Mouse (Mus musculus) kidney, adult 11 months (tissue): ENCODE data around the gene Slc17a5.

Experiments
- DNase-seq: peaks from one replicate; pipeline ENCODE4 v3.0.0; 2022

Gene Slc17a5

DNA sequence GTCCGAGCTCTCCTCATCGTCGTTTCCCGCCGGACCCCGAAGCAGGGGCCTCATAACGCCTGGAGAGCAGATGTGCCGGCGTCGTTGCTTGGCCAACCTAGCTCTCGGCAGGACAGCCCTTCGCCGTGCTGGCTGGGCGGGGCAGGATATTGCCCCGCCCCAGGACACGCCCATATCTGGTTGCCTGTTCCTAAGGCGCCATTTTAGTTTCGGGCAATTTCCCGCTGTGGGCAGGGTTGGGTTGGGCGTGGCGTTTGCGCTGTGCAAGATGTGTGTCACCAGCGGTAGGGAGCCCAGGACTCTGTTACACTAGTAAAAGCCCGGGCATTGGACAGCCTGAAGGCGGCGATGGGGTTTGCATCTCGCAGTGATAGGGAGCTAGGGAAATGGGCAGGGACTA lies at the start of gene Slc17a5:
Slc17a5 (minus strand) TSS at position 128 of the 400 bp plus-strand sequence.
- peak; percentile 92 for DNase-seq

DNA sequence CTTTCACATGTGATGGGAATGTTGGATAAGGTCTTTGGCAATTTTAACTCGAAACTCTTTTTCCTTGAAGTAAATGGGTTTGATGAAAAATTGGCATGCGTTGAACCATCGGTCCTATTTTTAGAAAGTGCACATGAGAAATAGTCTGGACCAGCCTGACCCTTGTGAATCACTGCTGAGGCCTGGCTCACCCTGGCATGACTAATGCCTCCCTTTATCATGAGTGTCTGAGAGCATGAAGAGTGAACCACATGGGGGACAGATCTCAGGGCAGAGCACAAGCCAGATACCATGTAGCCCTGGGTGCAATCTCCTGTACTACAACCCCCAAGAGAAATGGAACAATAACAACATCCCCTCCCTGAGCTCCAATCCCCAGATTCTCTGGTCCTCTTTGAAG lies 46.1 kb upstream of the Slc17a5 start:
- no peak for DNase-seq

DNA sequence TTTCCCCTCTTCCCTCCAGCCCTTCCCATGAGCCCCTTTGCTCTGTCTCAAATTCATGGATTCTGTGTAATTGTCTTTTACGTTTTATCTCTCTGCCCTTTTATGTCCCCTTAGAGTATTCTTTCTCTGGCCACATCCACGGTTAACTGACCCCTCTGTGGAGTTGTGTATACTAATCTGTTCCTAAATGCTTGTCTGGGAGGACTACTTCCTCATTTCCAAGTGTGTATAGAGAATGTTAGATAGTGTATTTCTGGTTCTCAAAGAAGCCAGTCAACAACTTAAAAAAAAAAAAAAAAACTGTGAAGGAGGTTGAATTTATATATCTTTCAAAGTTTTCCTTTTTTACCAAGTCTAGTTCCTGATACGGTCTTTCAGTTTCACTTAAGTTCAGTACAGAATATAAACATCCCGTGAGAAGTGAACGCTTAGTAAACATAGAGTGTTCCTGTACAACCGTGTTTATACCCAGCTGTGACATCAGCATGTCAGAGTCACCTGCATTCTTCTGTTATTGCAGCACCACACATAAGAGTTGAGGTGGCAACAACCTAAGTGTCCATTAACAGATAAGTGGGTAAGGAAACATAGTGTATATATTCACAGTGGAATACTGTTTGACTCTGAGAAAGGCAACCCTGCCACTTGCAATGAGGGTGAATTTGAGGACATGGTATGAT lies 44.1 kb upstream of the Slc17a5 start:
- no peak for DNase-seq

- no peak for DNase-seq
Measured at GRCm38 (mm10) chr9:78629991-78630390, 42.1 kb upstream of the Slc17a5 start.

GRCm38 (mm10) chr9:78623301-78623747 lies 35.5 kb upstream of the Slc17a5 start:
- no peak for DNase-seq

- no peak for DNase-seq
Measured at GRCm38 (mm10) chr9:78619285-78619684, 31.4 kb upstream of the Slc17a5 start.

DNA sequence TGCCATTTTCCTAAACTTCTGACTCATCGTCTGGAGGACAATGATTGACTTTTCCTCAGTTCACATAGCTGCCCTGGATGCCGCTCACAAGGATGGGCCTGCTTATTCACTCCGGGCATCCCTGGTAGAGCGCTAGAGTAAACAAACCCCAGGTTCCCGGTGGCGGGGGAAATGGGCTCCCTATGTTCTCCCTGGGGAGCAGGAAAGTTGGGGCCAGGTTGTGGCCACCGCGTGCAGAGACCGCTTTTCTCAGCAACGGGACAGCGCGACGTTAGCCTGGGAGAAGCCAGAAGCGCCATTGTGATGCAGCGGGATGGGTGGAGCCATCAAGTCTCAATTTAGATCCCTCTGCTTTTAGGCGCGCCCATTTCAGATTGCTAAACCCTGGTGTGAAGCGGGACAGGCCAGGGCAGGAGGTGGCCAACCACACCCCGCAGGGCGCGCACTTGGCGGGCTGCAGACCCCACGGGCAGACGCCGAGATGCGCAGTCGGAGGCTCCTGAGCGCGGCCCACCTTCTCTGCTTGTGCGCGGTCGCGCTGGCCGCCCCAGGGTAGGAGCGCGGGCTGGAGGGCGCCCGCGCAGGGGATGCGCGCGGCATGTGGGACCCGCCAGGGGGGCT lies 27.7 kb upstream of the Slc17a5 start, which contains the start of gene Cd109:
Cd109 (plus strand) TSS at position 146 of the 621 bp plus-strand sequence.
- DNase-seq = no peak

DNA sequence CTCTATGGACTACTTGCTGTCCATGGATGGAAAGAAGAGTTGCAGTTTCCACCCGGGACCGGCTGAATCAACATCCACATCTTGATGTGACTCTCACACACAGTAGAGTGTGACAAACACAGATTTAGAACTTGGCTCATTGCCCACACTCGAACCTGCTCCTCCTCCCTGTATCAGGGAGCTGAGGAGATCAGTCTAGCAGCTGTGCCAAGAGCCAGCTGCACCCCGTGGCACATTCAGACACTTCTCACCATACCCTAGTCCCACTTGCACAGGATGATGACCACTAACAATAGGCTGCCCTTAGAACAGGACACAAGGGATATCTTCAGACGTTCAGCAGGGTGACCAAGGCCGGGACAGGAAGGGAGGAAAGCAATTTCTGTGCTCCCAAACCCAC lies 26.4 kb upstream of the Slc17a5 start:
- DNase-seq = no peak

DNA sequence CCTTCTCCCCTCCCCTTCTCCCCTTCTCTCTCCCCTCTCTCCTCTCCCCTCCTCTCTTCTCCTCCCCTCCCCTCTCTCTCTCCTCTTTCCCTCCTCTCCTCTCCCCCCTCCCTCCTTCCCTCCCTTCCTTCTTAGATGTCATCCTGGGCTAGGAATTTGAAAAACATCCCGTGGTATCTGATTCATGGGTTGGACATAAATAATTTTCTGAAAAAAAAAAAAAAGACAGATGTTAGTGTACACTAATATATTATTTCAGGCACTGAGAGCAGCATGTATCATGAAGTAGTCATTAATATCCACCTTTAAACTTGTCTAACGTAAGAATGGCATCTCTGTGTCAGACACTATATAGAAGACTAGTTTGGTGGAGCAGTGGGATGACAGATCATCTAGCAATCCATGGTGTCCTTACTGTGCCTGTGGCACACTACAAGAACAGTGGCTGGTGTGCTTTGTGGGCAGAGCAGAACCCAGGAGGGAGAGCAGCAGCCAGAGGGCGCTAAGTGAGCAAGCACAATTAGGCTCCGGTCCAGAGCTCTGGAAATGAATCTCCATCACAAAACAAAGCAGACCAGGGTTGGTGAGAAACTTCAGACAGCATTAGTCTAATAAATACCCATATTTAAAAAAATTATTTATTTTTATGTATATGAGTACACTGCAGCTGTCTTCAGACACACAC lies 13.3 kb upstream of the Slc17a5 start:
- no peak for DNase-seq

DNA sequence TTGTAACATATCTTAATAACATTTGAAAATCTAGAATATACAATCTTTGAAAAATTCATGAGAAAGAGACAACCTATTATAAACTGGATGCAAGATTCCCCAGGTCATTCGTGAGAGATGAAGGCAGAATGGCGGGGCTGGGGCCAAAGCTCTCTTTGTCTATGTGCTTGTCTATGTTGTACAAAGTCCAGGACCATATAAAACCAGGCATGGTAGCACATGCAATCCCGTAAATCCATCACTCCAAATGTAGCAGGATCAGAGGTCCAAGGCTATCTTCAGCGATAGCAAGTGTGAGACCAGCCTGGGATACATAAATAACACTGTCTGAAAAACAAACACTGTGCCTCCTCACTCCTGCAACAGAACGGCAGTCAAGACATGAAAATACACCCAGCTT lies 12.1 kb upstream of the Slc17a5 start:
- no peak for DNase-seq

DNA sequence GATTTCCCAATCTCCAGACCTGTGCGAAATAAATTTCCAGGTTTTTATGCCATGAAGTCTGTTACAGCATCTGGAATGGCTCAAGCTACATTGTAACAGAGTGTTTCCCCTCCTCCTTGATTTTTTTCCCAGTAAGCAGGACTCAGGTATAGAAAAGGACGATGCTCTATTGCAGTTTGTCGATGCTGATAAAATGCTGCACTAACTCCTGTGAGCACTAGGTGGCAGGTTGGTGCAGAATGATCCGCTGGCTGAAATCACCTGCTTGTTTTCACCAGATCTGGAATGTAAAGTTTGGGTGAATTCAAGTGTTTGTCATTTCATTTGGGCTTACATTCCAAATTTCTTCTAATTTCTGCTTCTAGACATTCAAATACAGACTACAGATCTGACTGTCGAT lies 9.0 kb upstream of the Slc17a5 start:
- DNase-seq = no peak

DNA sequence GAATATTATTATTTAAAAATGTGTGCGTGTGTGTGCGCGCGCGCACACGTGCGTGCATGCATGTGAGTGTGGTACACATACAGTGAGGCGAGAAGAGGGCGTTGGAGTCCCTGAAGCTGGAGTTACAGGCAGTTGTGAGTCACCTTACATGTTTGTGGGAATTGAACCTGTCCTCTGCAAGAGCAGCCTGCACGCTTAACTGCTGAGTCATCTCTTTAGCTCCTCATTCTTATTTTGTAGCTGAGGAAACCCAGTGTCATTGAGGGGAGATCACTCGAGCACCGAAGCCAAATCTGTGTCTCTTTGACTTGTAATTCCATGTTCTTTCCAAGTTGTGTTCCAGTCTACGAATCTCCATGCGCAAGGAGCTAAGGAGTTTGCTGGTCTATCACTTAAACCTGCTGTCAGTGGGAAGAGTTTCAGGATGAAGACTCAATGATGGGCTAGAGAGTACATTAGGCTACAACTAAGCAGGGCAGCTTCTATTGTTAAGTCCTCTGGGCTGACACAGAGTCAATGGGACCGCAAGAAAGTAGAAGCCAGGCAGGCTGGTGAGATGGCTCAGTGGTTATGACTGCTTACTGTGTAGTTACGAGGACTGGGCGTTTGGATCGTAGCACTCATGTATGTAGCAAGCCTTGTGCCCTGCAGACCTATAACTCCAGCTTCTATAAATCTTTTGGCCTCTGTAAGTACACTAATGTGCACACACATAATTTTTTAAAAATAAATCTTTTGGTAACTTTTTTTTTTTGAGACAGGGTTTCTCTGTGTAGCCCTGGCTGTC lies 8.1 kb upstream of the Slc17a5 start:
- DNase-seq = no peak

DNA sequence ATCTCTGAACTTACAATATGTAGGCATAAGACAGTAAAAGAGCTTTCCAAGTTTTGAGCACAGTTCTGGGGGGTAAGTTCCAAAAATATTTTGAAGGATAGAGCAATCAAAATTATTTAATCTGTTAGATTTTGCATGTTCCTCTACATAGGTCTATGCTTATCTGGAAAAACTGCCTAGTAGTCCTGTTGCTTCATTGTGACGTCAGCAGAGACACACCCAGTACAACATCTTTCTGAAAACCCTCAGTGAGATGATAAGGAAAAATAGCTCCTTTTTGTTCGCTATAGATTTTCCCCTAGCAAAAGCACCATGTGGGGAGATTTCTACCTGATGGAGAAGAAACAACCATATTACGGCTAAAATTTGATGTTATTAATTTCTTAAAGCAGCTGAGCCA lies 7.4 kb upstream of the Slc17a5 start:
- DNase-seq = no peak

GRCm38 (mm10) chr9:78590471-78590870 lies 2.6 kb upstream of the Slc17a5 start:
- no peak for DNase-seq

- no peak for DNase-seq
Measured at GRCm38 (mm10) chr9:78588411-78589033, 681 bp upstream of the Slc17a5 start.

DNA sequence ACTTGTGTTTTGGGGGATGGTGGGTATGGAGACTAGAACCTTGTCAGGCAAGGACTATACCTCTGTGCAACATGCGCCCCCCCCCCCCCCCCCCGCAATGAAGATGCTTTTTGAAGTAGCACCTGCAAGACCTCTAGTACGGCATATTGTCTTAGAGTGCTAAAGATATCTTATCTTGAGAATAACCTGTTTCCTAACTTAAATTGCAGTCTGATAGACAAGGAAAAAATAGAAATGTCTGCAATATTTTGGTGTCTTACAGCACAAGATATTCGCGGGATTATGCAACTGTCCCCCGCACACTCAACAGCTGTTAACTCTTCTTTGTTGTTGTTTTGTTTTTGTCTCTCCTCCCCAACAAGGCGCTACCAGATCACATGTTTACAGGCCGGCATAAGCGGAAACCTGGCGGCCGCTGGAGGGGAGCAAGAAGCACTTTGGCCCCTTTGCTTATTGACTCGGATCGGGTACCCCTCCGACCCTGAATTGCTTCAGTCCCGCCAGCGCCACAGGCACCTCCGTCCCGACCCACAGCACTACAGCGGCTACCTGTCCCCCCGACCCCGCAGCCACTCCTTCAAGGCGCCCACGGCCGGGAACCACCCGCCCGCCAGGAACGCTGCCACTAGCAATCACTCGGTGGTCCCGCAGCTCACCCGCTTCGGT lies 490 bp downstream of the Slc17a5 start:
- DNase-seq = peak; percentile 43

DNA sequence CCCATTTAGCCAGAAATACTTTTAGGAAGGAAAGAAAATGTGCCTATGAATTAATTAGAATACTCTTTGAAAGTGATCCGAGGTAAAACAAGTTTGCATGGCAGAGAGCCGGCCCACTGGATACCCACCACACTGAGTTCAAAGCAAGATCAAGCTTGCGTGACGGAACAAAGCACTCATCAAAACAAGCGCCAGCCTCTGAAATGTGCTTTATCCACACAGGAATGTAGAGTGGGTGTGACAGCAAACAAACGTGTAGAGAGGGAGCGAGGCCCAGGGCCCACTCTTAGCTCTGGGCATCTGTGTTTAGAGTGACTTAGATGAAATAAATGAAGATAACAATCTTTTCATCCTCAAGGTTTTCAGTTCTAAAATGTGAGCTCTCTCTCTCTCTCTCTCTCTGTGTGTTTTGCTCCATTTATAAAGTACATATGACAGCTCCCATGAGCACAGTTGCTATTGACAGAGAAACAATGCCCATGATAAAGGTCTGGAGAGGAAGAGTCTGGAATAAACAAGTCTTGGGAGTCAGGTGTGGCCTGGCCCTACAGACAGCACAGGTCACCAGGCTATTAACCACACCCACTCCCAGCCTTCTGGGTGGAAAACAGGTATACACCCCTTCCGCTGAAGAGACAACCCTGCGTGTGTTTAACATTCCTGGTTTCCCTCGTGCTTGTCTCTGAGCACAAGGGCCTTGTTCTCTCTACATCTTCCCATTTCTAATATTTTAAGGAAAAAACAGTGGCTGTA lies 8.0 kb downstream of the Slc17a5 start:
- DNase-seq = no peak

GRCm38 (mm10) chr9:78578824-78579223 lies 9.0 kb downstream of the Slc17a5 start:
- no peak for DNase-seq

DNA sequence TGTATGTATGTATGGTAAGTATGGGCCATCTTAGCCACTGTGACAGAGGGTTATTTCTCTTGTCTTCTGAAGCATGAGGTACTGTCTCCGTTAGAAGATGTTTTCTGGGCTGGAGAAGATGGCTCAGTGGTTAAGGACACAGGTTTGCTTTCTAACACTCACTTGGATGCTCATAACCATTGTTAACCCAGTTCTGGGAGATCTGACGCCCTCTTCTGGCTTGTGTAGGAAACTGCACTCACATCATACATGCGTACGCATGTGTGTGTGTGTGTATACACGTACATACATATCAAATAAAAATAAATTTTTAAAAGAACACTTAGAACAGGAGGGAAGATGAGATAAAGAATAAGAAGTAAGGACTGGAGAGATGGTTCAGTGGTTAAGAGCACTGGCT lies 11.4 kb downstream of the Slc17a5 start:
- no peak for DNase-seq

GRCm38 (mm10) chr9:78569934-78570333 lies 17.9 kb downstream of the Slc17a5 start:
- no peak for DNase-seq

DNA sequence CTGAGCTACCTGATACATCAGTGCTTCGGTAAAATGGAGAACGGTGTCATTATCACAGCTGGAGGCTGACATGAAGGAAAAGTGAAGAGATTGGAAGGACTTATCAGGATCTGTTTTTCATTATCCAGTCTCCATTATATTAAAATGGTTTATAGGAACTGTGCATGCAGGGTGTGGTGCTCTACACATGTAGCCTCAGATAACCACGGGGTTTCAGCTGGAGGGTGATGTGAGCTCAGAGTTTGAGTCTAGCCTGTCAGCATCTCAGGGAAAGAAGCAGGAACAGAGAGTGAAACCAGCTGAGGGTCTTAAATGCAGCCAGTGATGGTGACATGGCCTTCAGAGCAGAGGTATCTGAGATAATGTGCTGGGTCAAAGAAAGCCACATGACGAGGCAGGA lies 28.4 kb downstream of the Slc17a5 start:
- no peak for DNase-seq
